Mouse (Mus musculus): ENCODE measurements around the gene Maml1. TPM values are rescaled to one million over a fixed set of nuclear protein-coding genes. Genes with fewer than 3 reads are reported as not detected.
A peak's percentile ranks its signal among the peaks of the same experiment; 100 is the strongest.

Gene Maml1
- polyA plus RNA-seq, 1 experiment from 2014 or later: 2.6 TPM

GRCm38 (mm10) chr11:50290486-50291225 is 1.5 kb downstream of the Maml1 start:
- Histone ChIP-seq H3K36me3 (ENCODE audit: control insufficient read depth, insufficient read depth) (peaks cover 16% of the 10 kb centered on the region), H3K9me3 (replicated peaks; ENCODE audit: control insufficient read depth, low read length) (no peaks in the 10 kb centered on the region), H3K9ac (ENCODE audit: low read length) (peak overlapping the region; percentile 93), H3K4me3 (ENCODE audit: low read length) (peak overlapping the region; percentile 86), H3K4me1 (ENCODE audit: control insufficient read depth, insufficient read depth, low read length) (peaks cover 17% of the 10 kb centered on the region), H3K27me3 (ENCODE audit: control insufficient read depth, insufficient read depth, low read length) (no peaks in the 10 kb centered on the region), H3K4me2 (ENCODE audit: low read depth, low read length) (peak overlapping the region; percentile 92), H3K27ac (ENCODE audit: low read length) (peak overlapping the region; percentile 97)
- 10% methylated on average over 20 of the region's 20 CpGs for WGBS
- no peak for ATAC-seq (replicated peaks; ENCODE audit: extremely low read depth, insufficient read depth, low FRiP score)

- Histone ChIP-seq H3K9me3 (replicated peaks; ENCODE audit: control insufficient read depth, low read length) (no peaks in the 10 kb centered on the region), H3K9ac (ENCODE audit: low read length) (no peak overlapping the region), H3K4me1 (ENCODE audit: control insufficient read depth, insufficient read depth, low read length) (peaks cover 14% of the 10 kb centered on the region), H3K36me3 (ENCODE audit: control insufficient read depth, insufficient read depth) (peaks cover 6% of the 10 kb centered on the region; the same call in 1 of the 2 replicates), H3K27ac (ENCODE audit: low read length) (no peak overlapping the region), H3K4me3 (ENCODE audit: low read length) (no peak overlapping the region), H3K27me3 (ENCODE audit: control insufficient read depth, insufficient read depth, low read length) (no peaks in the 10 kb centered on the region), H3K4me2 (ENCODE audit: low read depth, low read length) (no peak overlapping the region)
- 72% methylated on average over 1 of the region's 1 CpGs for WGBS
- no peak for ATAC-seq (replicated peaks; ENCODE audit: extremely low read depth, insufficient read depth, low FRiP score)
Observed at GRCm38 (mm10) chr11:50286428-50286827, 5.7 kb downstream of the Maml1 start.

- ATAC-seq (replicated peaks; ENCODE audit: extremely low read depth, insufficient read depth, low FRiP score): no peak
- Histone ChIP-seq H3K4me2 (ENCODE audit: low read depth, low read length) (no peak overlapping the region), H3K9ac (ENCODE audit: low read length) (no peak overlapping the region), H3K4me3 (ENCODE audit: low read length) (no peak overlapping the region), H3K27ac (ENCODE audit: low read length) (no peak overlapping the region), H3K36me3 (ENCODE audit: control insufficient read depth, insufficient read depth) (peaks cover 6% of the 10 kb centered on the region; the same call in 1 of the 2 replicates), H3K27me3 (ENCODE audit: control insufficient read depth, insufficient read depth, low read length) (no peaks in the 10 kb centered on the region), H3K4me1 (ENCODE audit: control insufficient read depth, insufficient read depth, low read length) (peaks cover 14% of the 10 kb centered on the region), H3K9me3 (replicated peaks; ENCODE audit: control insufficient read depth, low read length) (no peaks in the 10 kb centered on the region)
- 81% methylated on average over 7 of the region's 7 CpGs for WGBS
Observed at GRCm38 (mm10) chr11:50285696-50286095, 6.4 kb downstream of the Maml1 start.

GRCm38 (mm10) chr11:50285263-50285662 is 6.8 kb downstream of the Maml1 start:
- WGBS: 93% methylated on average over 5 of the region's 5 CpGs
- no peaks in the 10 kb centered on the region for H3K27me3 ChIP-seq (ENCODE audit: control insufficient read depth, insufficient read depth, low read length)
- no peaks in the 10 kb centered on the region for H3K9me3 ChIP-seq (replicated peaks; ENCODE audit: control insufficient read depth, low read length)
- H3K4me2 ChIP-seq (ENCODE audit: low read depth, low read length): no peak overlapping the region
- H3K9ac ChIP-seq (ENCODE audit: low read length): no peak overlapping the region
- peaks cover 13% of the 10 kb centered on the region for H3K4me1 ChIP-seq (ENCODE audit: control insufficient read depth, insufficient read depth, low read length)
- H3K36me3 ChIP-seq (ENCODE audit: control insufficient read depth, insufficient read depth): peaks cover 6% of the 10 kb centered on the region; the same call in 1 of the 2 replicates
- H3K4me3 ChIP-seq (ENCODE audit: low read length): no peak overlapping the region
- ATAC-seq (replicated peaks; ENCODE audit: extremely low read depth, insufficient read depth, low FRiP score): no peak
- H3K27ac ChIP-seq (ENCODE audit: low read length): no peak overlapping the region

- Histone ChIP-seq H3K4me2 (ENCODE audit: low read depth, low read length) (no peak overlapping the region), H3K36me3 (ENCODE audit: control insufficient read depth, insufficient read depth) (no peaks in the 10 kb centered on the region; the same call in 1 of the 2 replicates), H3K27ac (ENCODE audit: low read length) (no peak overlapping the region), H3K4me3 (ENCODE audit: low read length) (no peak overlapping the region), H3K27me3 (ENCODE audit: control insufficient read depth, insufficient read depth, low read length) (no peaks in the 10 kb centered on the region), H3K9me3 (replicated peaks; ENCODE audit: control insufficient read depth, low read length) (no peaks in the 10 kb centered on the region), H3K9ac (ENCODE audit: low read length) (no peak overlapping the region), H3K4me1 (ENCODE audit: control insufficient read depth, insufficient read depth, low read length) (peaks cover 21% of the 10 kb centered on the region)
- ATAC-seq (replicated peaks; ENCODE audit: extremely low read depth, insufficient read depth, low FRiP score): no peak
- WGBS: 65% methylated on average over 1 of the region's 1 CpGs
Observed at GRCm38 (mm10) chr11:50280053-50280452, 12.1 kb downstream of the Maml1 start.

GRCm38 (mm10) chr11:50279005-50279404 is 13.1 kb downstream of the Maml1 start:
- Histone ChIP-seq H3K4me2 (ENCODE audit: low read depth, low read length) (no peak overlapping the region), H3K4me1 (ENCODE audit: control insufficient read depth, insufficient read depth, low read length) (peaks cover 26% of the 10 kb centered on the region), H3K9me3 (replicated peaks; ENCODE audit: control insufficient read depth, low read length) (no peaks in the 10 kb centered on the region), H3K27ac (ENCODE audit: low read length) (no peak overlapping the region), H3K9ac (ENCODE audit: low read length) (no peak overlapping the region), H3K27me3 (ENCODE audit: control insufficient read depth, insufficient read depth, low read length) (no peaks in the 10 kb centered on the region), H3K4me3 (ENCODE audit: low read length) (no peak overlapping the region), H3K36me3 (ENCODE audit: control insufficient read depth, insufficient read depth) (no peaks in the 10 kb centered on the region; the same call in 1 of the 2 replicates)
- ATAC-seq (replicated peaks; ENCODE audit: extremely low read depth, insufficient read depth, low FRiP score): no peak
- 80% methylated on average over 4 of the region's 4 CpGs for WGBS

- peaks cover 31% of the 10 kb centered on the region for H3K4me1 ChIP-seq (ENCODE audit: control insufficient read depth, insufficient read depth, low read length)
- 87% methylated on average over 6 of the region's 6 CpGs for WGBS
- H3K4me3 ChIP-seq (ENCODE audit: low read length): no peak overlapping the region
- no peaks in the 10 kb centered on the region; the same call in 1 of the 2 replicates for H3K36me3 ChIP-seq (ENCODE audit: control insufficient read depth, insufficient read depth)
- no peaks in the 10 kb centered on the region for H3K9me3 ChIP-seq (replicated peaks; ENCODE audit: control insufficient read depth, low read length)
- H3K4me2 ChIP-seq (ENCODE audit: low read depth, low read length): no peak overlapping the region
- H3K27me3 ChIP-seq (ENCODE audit: control insufficient read depth, insufficient read depth, low read length): no peaks in the 10 kb centered on the region
- no peak for ATAC-seq (replicated peaks; ENCODE audit: extremely low read depth, insufficient read depth, low FRiP score)
- no peak overlapping the region for H3K27ac ChIP-seq (ENCODE audit: low read length)
- H3K9ac ChIP-seq (ENCODE audit: low read length): no peak overlapping the region
Observed at GRCm38 (mm10) chr11:50277706-50278105, 14.4 kb downstream of the Maml1 start.

GRCm38 (mm10) chr11:50277025-50277424 is 15.1 kb downstream of the Maml1 start:
- H3K27ac ChIP-seq (ENCODE audit: low read length): no peak overlapping the region
- H3K27me3 ChIP-seq (ENCODE audit: control insufficient read depth, insufficient read depth, low read length): no peaks in the 10 kb centered on the region
- H3K4me3 ChIP-seq (ENCODE audit: low read length): no peak overlapping the region
- H3K9me3 ChIP-seq (replicated peaks; ENCODE audit: control insufficient read depth, low read length): no peaks in the 10 kb centered on the region
- peaks cover 32% of the 10 kb centered on the region for H3K4me1 ChIP-seq (ENCODE audit: control insufficient read depth, insufficient read depth, low read length)
- ATAC-seq (replicated peaks; ENCODE audit: extremely low read depth, insufficient read depth, low FRiP score): no peak
- no peak overlapping the region for H3K4me2 ChIP-seq (ENCODE audit: low read depth, low read length)
- H3K9ac ChIP-seq (ENCODE audit: low read length): no peak overlapping the region
- no peaks in the 10 kb centered on the region; the same call in 1 of the 2 replicates for H3K36me3 ChIP-seq (ENCODE audit: control insufficient read depth, insufficient read depth)

GRCm38 (mm10) chr11:50275568-50276151 is 16.5 kb downstream of the Maml1 start:
- H3K9ac ChIP-seq (ENCODE audit: low read length): peak overlapping the region; percentile 55
- ATAC-seq (replicated peaks; ENCODE audit: extremely low read depth, insufficient read depth, low FRiP score): peak; percentile 76
- H3K27me3 ChIP-seq (ENCODE audit: control insufficient read depth, insufficient read depth, low read length): no peaks in the 10 kb centered on the region
- peak overlapping the region; percentile 95 for H3K27ac ChIP-seq (ENCODE audit: low read length)
- H3K36me3 ChIP-seq (ENCODE audit: control insufficient read depth, insufficient read depth): no peaks in the 10 kb centered on the region
- no peaks in the 10 kb centered on the region for H3K9me3 ChIP-seq (replicated peaks; ENCODE audit: control insufficient read depth, low read length)
- WGBS: 24% methylated on average over 5 of the region's 5 CpGs
- H3K4me1 ChIP-seq (ENCODE audit: control insufficient read depth, insufficient read depth, low read length): peaks cover 44% of the 10 kb centered on the region
- H3K4me3 ChIP-seq (ENCODE audit: low read length): no peak overlapping the region
- peak overlapping the region; percentile 58 for H3K4me2 ChIP-seq (ENCODE audit: low read depth, low read length)

Measured in heart, embryonic 16.5 days (tissue).